Mouse (Mus musculus): ENCODE data around the gene Tiam1.

GRCm38 (mm10) chr16:89914946-89915345 is 228.6 kb downstream of the Tiam1 start:
- TF ChIP-seq POLR2A (IDR thresholded peaks at IDR 0.05; ENCODE audit: borderline replicate concordance, control insufficient read depth, low read depth, low read length) (no peak), CTCF (IDR thresholded peaks at IDR 0.05; ENCODE audit: control insufficient read depth, insufficient read depth, low read length) (no peak)
